Mouse (Mus musculus): ENCODE measurements around the gene Taf10.

- no peak for TF ChIP-seq GATA1 (IDR thresholded peaks at IDR 0.05; ENCODE audit: borderline replicate concordance, low read length)
- no peak for TF ChIP-seq FLI1 (IDR thresholded peaks at IDR 0.05; ENCODE audit: low read length)
Measured at GRCm38 (mm10) chr7:105761813-105762484, 17.8 kb upstream of the Taf10 start.

Data from megakaryocyte, embryonic 14.5 days (primary cell).